Mouse (Mus musculus) heart, adult 2 months (tissue): ENCODE data around the gene Rpl35a.

ENCODE experiments used
- CTCF ChIP-seq: fragments of 200-600 bp; IDR thresholded peaks from 2 replicates; pipeline ENCODE4 v1.8.1; 2022; ENCODE audit warnings: antibody characterized with exemption, mild to moderate bottlenecking, moderate library complexity
- EP300 ChIP-seq: fragments of 200-500 bp; IDR thresholded peaks from 2 replicates; pipeline ENCODE4 v1.6.1; 2011; ENCODE audit warnings: low read depth, low read length, control low read depth; ENCODE audit not compliant: insufficient read depth

DNA sequence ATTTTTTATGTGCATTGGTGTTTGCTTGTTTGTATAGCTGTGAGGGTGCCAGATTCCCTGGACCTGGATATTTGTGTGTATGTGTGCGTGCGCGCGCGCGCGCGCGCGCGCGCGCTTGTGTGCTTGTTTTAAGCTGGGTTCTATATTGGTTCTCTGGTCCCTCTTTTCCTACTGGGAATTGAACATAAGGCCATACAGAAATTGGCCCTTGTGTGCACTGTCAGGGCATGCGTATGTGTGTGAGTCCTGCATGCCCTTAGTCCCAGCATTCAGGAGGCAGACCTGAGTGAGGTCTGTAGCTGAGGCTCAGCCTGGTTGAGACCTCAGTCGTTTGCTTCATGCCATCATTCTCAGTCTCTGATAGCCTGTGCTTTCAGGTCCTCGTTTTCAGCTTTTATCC is 1.8 kb downstream of the Rpl35a start:
- TF ChIP-seq EP300 (no peak), CTCF (no peak)
